Mouse (Mus musculus) embryonic facial prominence, embryonic 11.5 days (tissue): Measurements from ENCODE around the gene Dnal1. TPM values are rescaled to one million over a fixed set of nuclear protein-coding genes. Genes with fewer than 3 reads are reported as not detected.

Source experiments
- ATAC-seq: fragments of 200-750 bp; cut with Nextera tagmentation; replicated peaks from 2 replicates; pipeline ENCODE4 v1.8.0; 2017; ENCODE audit warnings: low read depth; ENCODE audit not compliant: insufficient number of reproducible peaks, low FRiP score, low TSS enrichment
- DNase-seq: peaks from one replicate; pipeline ENCODE4 v3.0.0-alpha.2; 2015; ENCODE audit warnings: low spot score
- H3K27ac ChIP-seq: fragments of 300-500 bp; sonication (generic); replicated peaks from 2 replicates; pipeline ENCODE4 v1.5.1; 2014; ENCODE audit warnings: mild to moderate bottlenecking, low read depth, low read length, control low read depth
- H3K27me3 ChIP-seq: fragments of 300-500 bp; sonication (generic); 2 replicates; pipeline ENCODE4 v1.6.1; 2014; ENCODE audit warnings: mild to moderate bottlenecking, low read length, moderate library complexity, mixed read lengths; ENCODE audit not compliant: control insufficient read depth, insufficient read depth
- H3K36me3 ChIP-seq: fragments of 300-500 bp; sonication (generic); replicated peaks from 2 replicates; pipeline ENCODE4 v1.6.1; 2014; ENCODE audit warnings: low read depth, mild to moderate bottlenecking, low read length, moderate library complexity, mixed read lengths; ENCODE audit not compliant: control insufficient read depth, insufficient read depth
- H3K4me1 ChIP-seq: fragments of 300-500 bp; sonication (generic); 2 replicates; pipeline ENCODE4 v1.6.1; 2014; ENCODE audit warnings: low read length, mixed read lengths; ENCODE audit not compliant: control insufficient read depth, insufficient read depth
- H3K4me2 ChIP-seq: fragments of 300-500 bp; sonication (generic); 2 replicates; pipeline ENCODE4 v1.6.1; 2014; ENCODE audit warnings: low read depth, mild to moderate bottlenecking, control low read depth, low read length, moderate library complexity
- H3K4me3 ChIP-seq: fragments of 300-500 bp; sonication (generic); 2 replicates; pipeline ENCODE4 v1.5.1; 2014; ENCODE audit warnings: low read depth, low read length, control low read depth
- H3K9ac ChIP-seq: fragments of 300-500 bp; sonication (generic); replicated peaks from 2 replicates; pipeline ENCODE4 v1.6.1; 2014; ENCODE audit warnings: mild to moderate bottlenecking, control low read depth, low read length
- H3K9me3 ChIP-seq: fragments of 300-500 bp; sonication (generic); replicated peaks from 2 replicates; pipeline ENCODE4 v1.6.1; 2016; ENCODE audit warnings: mild to moderate bottlenecking, low read length, inconsistent platforms, mixed read lengths; ENCODE audit not compliant: control insufficient read depth
- WGBS: fragments of 180-500 bp; shearing (Covaris S2); extraction: QIAGEN DNeasy Blood & Tissue Kit; methylation state at CpG from one replicate; pipeline ENCODE4 v1.1.7; 2014; 5-methylcytosine and 5-hydroxymethylcytosine counted together
- polyA plus RNA-seq: library from polyadenylated mRNA; unstranded; fragments of >200 nt; fragmentation: Nextera tagmentation; extraction: Ambion mirVana; gene quantifications from 2 replicates; pipeline ENCODE4 v1.2.1, GENCODE M21; 2014

Dnal1 gene
- polyA plus RNA-seq, 1 experiment from 2014 or later: 6.8 TPM

DNA sequence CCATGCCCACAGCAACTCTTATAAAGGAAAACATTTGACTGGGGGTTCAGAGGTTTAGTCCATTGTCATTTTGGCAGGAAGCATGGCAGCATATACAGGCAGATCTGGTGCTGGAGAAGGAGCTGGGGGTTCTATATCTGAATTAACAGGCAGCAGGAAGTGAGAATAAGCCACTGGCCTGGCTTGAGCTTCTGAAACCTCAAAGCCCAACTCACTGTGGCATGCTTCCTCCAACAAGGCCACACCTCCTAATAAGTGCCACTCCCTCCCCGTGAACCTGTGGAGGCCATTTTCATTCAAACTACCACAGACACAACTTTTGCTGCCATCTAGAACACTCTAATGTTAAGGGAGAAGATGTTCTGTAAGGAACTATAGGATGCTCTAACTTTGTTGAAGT lies 6.5 kb upstream of the Dnal1 start:
- 79% methylated on average over 1 of the region's 1 CpGs for WGBS
- H3K27ac ChIP-seq: no peak overlapping the region
- ATAC-seq (no peak), DNase-seq (no peak)
- H3K36me3 ChIP-seq: no peaks in the 10 kb centered on the region
- no peak overlapping the region for H3K9ac ChIP-seq
- no peaks in the 10 kb centered on the region for H3K9me3 ChIP-seq
- no peaks in the 10 kb centered on the region for H3K4me1 ChIP-seq
- H3K27me3 ChIP-seq: no peaks in the 10 kb centered on the region
- no peak overlapping the region for H3K4me3 ChIP-seq
- no peak overlapping the region for H3K4me2 ChIP-seq

DNA sequence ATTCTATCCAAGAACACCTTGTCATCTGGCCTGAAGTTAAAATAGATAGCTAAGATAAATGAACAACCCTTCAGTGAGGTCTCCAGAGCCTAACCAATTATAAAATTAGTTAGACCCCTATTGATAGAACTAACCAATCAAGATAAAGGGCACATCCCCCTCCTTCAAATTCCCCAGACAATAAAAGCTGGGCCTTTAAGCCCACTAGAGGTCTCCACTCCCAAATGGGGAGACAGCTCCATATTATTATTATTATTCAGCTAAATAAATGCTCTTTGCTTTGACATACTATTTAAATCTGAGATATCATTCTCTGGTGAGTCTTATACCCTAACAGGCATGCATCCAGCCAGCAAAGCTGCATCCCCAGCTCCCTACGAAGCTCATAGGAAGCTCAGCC lies 4.2 kb upstream of the Dnal1 start:
- Histone ChIP-seq H3K36me3 (no peaks in the 10 kb centered on the region), H3K9ac (no peak overlapping the region), H3K27me3 (no peaks in the 10 kb centered on the region), H3K4me1 (no peaks in the 10 kb centered on the region), H3K4me3 (no peak overlapping the region), H3K4me2 (no peak overlapping the region), H3K9me3 (no peaks in the 10 kb centered on the region), H3K27ac (no peak overlapping the region)
- ATAC-seq (no peak), DNase-seq (no peak)
- WGBS: 67% methylated on average over 1 of the region's 1 CpGs

DNA sequence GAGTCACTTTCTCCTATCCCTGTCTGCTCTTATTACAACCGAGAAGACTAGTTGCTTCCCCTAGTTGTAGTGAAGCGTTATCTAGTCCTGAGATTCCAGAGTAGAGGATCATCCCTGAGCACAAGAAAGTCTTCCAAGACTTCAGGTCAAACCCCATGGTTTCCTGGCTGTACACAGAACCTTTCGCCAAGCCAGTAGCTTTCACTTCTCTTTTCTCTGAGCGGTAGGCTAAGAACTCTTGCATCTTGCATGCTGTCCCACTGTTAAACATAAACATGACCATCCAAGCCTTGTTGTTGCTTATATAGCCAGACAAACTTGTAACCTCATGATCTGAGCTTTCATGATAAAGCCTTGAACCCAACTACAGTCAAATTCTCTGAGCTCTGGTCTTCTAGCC lies 3.4 kb upstream of the Dnal1 start:
- Histone ChIP-seq H3K27ac (no peak overlapping the region), H3K36me3 (no peaks in the 10 kb centered on the region), H3K9me3 (no peaks in the 10 kb centered on the region), H3K27me3 (no peaks in the 10 kb centered on the region), H3K4me2 (no peak overlapping the region), H3K9ac (no peak overlapping the region), H3K4me3 (no peak overlapping the region), H3K4me1 (no peaks in the 10 kb centered on the region)
- ATAC-seq (no peak), DNase-seq (no peak)
- WGBS: 90% methylated on average over 4 of the region's 4 CpGs

DNA sequence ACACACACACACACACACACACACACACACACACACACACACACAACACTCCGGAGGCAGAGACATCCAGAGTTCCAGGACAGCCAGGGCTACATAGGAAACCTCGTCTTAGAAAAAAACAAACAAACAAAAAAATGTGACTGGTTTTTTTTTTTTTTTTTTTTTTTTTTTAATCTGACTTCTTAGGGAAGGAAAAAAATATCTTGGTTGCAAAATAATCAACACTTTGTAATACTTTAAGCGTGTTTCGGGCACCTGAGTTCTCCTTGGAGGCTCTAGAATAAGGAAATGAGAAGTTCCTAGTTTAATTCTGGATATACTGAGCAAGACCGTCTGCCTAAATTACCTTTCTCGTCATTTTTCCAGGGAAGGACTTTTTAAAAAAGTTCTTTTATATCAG lies 490 bp upstream of the Dnal1 start:
- Histone ChIP-seq H3K4me3 (peak overlapping the region; percentile 77; the same call in 1 of the 2 replicates), H3K27ac (no peak overlapping the region), H3K36me3 (no peaks in the 10 kb centered on the region), H3K27me3 (no peaks in the 10 kb centered on the region), H3K9me3 (no peaks in the 10 kb centered on the region), H3K9ac (no peak overlapping the region), H3K4me1 (no peaks in the 10 kb centered on the region), H3K4me2 (peak overlapping the region; percentile 72)
- whole genome bisulfite sequencing: 49% methylated on average over 6 of the region's 6 CpGs
- ATAC-seq (no peak), DNase-seq (no peak)

DNA sequence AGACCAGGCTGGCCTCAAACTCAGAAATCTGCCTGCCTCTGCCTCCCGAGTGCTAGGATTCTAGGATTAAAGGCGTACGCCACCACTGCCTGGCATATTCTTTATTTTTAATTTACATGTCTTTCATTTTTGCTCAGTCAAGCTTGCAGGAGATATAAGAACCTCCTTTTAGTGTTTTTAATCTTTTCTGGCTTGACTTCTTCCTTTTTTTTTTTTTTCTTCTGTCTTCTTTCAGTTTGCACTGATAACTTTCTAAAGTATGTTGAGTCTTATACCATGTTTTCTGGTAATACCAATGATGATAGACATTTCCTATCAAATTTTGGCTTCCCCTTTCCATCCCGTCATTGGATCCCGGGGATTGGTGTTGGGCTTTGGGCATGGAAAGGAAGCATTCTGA lies 5.4 kb downstream of the Dnal1 start:
- H3K27me3 ChIP-seq: no peaks in the 10 kb centered on the region
- DNase-seq: no peak
- H3K4me3 ChIP-seq: no peak overlapping the region
- 90% methylated on average over 5 of the region's 5 CpGs for WGBS
- no peaks in the 10 kb centered on the region for H3K9me3 ChIP-seq
- no peak for ATAC-seq
- H3K27ac ChIP-seq: no peak overlapping the region
- no peak overlapping the region for H3K9ac ChIP-seq
- no peak overlapping the region for H3K4me2 ChIP-seq
- H3K36me3 ChIP-seq: no peaks in the 10 kb centered on the region
- H3K4me1 ChIP-seq: no peaks in the 10 kb centered on the region

DNA sequence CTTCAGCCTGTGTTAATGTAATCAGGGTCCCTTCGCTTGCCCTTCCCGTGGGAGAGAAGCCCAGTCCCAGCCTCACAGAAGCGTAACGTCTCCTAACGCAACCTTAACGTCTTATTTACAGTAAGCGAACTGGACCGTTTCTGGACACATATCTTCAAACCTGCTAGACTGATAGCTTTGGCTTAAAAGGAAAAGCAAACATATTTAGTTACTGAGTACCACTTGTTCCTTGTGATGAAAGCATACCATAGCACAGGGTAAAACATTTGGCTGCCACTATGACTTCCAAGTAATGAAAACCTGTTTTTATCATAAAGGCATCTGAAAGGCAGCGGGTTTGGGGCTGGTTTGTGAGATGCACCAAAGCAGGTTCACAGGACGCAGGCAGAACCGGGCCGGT lies 11.7 kb downstream of the Dnal1 start:
- H3K4me3 ChIP-seq: no peak overlapping the region
- 77% methylated on average over 12 of the region's 12 CpGs for WGBS
- no peaks in the 10 kb centered on the region for H3K27me3 ChIP-seq
- H3K36me3 ChIP-seq: no peaks in the 10 kb centered on the region
- DNase-seq (no peak), ATAC-seq (no peak)
- H3K4me1 ChIP-seq: no peaks in the 10 kb centered on the region
- no peaks in the 10 kb centered on the region for H3K9me3 ChIP-seq
- no peak overlapping the region for H3K4me2 ChIP-seq
- no peak overlapping the region for H3K27ac ChIP-seq
- no peak overlapping the region for H3K9ac ChIP-seq

DNA sequence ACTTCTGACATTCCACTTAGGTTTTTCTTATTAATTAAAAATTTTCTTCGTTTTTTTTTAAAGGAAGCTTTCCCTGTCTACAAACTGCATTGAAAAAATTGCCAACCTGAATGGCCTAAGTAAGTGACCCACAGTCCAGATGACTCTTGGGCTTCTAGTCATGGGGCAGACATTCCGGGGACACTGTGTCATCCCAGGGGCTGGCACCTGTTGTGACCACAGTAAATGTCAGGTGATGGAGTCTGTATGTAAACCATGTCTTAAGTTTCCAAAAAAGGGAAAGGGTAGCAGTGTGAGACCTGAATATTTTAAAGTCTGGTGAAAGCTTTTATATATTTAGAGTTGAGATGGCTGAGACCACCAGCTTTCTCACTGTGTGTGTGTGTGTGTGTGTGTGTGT lies 12.7 kb downstream of the Dnal1 start:
- H3K4me1 ChIP-seq: no peaks in the 10 kb centered on the region
- ATAC-seq (no peak), DNase-seq (no peak)
- H3K27me3 ChIP-seq: no peaks in the 10 kb centered on the region
- WGBS: 87% methylated on average over 2 of the region's 2 CpGs
- no peak overlapping the region for H3K4me3 ChIP-seq
- no peak overlapping the region for H3K4me2 ChIP-seq
- H3K27ac ChIP-seq: no peak overlapping the region
- H3K9me3 ChIP-seq: no peaks in the 10 kb centered on the region
- H3K36me3 ChIP-seq: no peaks in the 10 kb centered on the region
- H3K9ac ChIP-seq: no peak overlapping the region

DNA sequence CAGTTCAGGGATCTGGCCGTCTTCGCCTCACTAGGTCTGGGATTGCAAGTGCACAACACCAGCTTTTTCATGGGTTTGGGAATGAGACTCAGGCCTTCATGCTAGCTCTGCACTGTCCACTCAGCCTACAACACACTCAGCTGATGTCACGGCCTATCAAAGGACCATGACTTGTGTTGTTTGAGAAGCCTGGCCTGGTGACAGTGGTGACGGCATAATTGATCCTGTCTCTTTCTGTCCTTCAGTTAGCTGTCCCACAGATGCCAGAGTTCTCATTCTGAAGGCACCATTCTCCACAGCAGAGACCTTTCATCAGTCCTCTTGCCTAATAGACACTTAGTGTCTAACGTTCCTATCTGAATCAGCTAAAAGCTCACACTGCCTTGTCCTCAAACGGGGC lies 14.4 kb downstream of the Dnal1 start:
- no peaks in the 10 kb centered on the region for H3K4me1 ChIP-seq
- H3K27ac ChIP-seq: no peak overlapping the region
- H3K9ac ChIP-seq: no peak overlapping the region
- no peaks in the 10 kb centered on the region for H3K27me3 ChIP-seq
- no peaks in the 10 kb centered on the region for H3K9me3 ChIP-seq
- H3K4me3 ChIP-seq: no peak overlapping the region
- H3K36me3 ChIP-seq: no peaks in the 10 kb centered on the region
- ATAC-seq (no peak), DNase-seq (no peak)
- WGBS: 83% methylated on average over 6 of the region's 6 CpGs
- no peak overlapping the region for H3K4me2 ChIP-seq

DNA sequence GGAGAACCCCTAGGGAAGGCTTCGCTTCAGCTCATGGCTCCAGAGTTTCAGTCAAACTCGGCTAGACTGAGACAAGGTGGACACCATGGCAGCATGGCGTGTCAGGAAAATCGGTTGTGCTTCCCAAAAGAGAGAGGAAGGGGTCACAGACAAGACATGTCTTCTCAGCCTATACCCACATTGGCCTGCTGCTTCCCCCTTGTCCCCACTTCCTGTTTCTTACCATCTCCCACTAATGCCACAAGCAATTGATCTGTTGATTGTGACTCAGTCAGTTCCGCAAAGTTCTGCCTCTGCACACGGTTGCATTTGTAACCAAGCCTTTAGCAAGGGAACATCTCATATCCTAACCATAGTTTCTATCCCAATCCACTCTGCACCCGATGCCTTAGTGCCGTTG lies 15.8 kb downstream of the Dnal1 start:
- no peak for DNase-seq
- Histone ChIP-seq H3K4me3 (no peak overlapping the region), H3K27me3 (no peaks in the 10 kb centered on the region), H3K4me1 (no peaks in the 10 kb centered on the region), H3K4me2 (no peak overlapping the region), H3K36me3 (no peaks in the 10 kb centered on the region), H3K27ac (no peak overlapping the region), H3K9me3 (no peaks in the 10 kb centered on the region), H3K9ac (no peak overlapping the region)
- no peak for ATAC-seq
- WGBS: 92% methylated on average over 8 of the region's 8 CpGs
